In genomic region chr9:61367857-61368566, GRCm38 (mm10) we compare ENCODE assay signal across 10 mouse cellular contexts. TPM values are rescaled to one million over a fixed set of nuclear protein-coding genes. Genes with fewer than 3 reads are reported as not detected.
DNase-seq lines count a peak whose midpoint lies in the region; ATAC-seq and TF ChIP-seq lines count a peak whose summit lies in the region.
"Had no signal": no experiment of that assay in that cellular context is flagged by ENCODE, and none has a peak within 500 bp of the region (broad histone marks: within the 10 kb centered on the region; RNA-seq: fewer than 3 reads in every experiment).

No protein-coding gene starts in this region.

- no peak for TF ChIP-seq CTCF in liver, adult 2 months (IDR thresholded peaks at IDR 0.05; ENCODE audit: low read depth, low read length)
- no peak for TF ChIP-seq CTCF in Patski (IDR thresholded peaks at IDR 0.05)

- peaks cover 33% of the 10 kb centered on the region for H3K4me1 ChIP-seq in liver, adult 2 months (ENCODE audit: control insufficient read depth, insufficient read depth, low read length)
- peaks cover 31% of the 10 kb centered on the region for H3K4me1 ChIP-seq in liver, embryonic 11.5 days (replicated peaks; ENCODE audit: control insufficient read depth, insufficient read depth, low read length)

- no peaks in the 10 kb centered on the region; the same call in 1 of the 2 replicates for H3K27me3 ChIP-seq in liver, adult 2 months (ENCODE audit: control insufficient read depth, insufficient read depth, low read length)
- peaks cover 58% of the 10 kb centered on the region for H3K27me3 ChIP-seq in liver, embryonic 11.5 days (replicated peaks; ENCODE audit: control insufficient read depth, insufficient read depth, low read length)
- H3K27me3 ChIP-seq in Patski, result no peaks in the 10 kb centered on the region

- no peak for ATAC-seq in liver, embryonic 11.5 days (replicated peaks; ENCODE audit: low FRiP score)
- peak; percentile 50 for ATAC-seq in Patski

- no peaks in the 10 kb centered on the region for H3K36me3 ChIP-seq in liver, adult 2 months (ENCODE audit: control insufficient read depth, insufficient read depth, low read length)
- H3K36me3 ChIP-seq in liver, embryonic 11.5 days (ENCODE audit: control insufficient read depth, insufficient read depth, low read length), result no peaks in the 10 kb centered on the region
- H3K36me3 ChIP-seq: hindbrain, embryonic 12.5 days; liver, embryonic 13.5 days had no signal

- peak overlapping the region; percentile 18; the same call in 1 of the 2 replicates for H3K27ac ChIP-seq in liver, adult 2 months (replicated peaks; ENCODE audit: insufficient read depth, low read depth, low read length)
- H3K27ac ChIP-seq in liver, embryonic 11.5 days (ENCODE audit: low read depth, low read length), result no peak overlapping the region
- H3K27ac ChIP-seq: liver, embryonic 13.5 days had no signal

- TF ChIP-seq POLR2A in liver, adult 2 months (IDR thresholded peaks at IDR 0.05; ENCODE audit: extremely low read depth, insufficient read depth, low read length), result no peak

- H3K4me3 ChIP-seq in liver, adult 2 months (ENCODE audit: insufficient read depth, low read depth, low read length), result no peak overlapping the region
- no peak overlapping the region for H3K4me3 ChIP-seq in liver, embryonic 11.5 days (ENCODE audit: low read depth, low read length)
- H3K4me3 ChIP-seq: hindbrain, embryonic 12.5 days; liver, embryonic 13.5 days had no signal

- H3K79me2 ChIP-seq in liver, adult 2 months (ENCODE audit: control insufficient read depth, insufficient read depth, low read length), result peaks cover 6% of the 10 kb centered on the region; the same call in 1 of the 2 replicates

- in situ Hi-C loops in Patski (cut with MboI; ENCODE audit: low pct_unique_long_range_greater_than_20kb), result loop anchor here (5.0 to 10.0 kb wide), 5 partner anchors 63 to 471 kb away; no protein-coding TSS in a partner anchor

- no peak overlapping the region for H3K9ac ChIP-seq in liver, adult 2 months (ENCODE audit: low read depth, low read length)
- H3K9ac ChIP-seq in liver, embryonic 11.5 days (ENCODE audit: low read depth, low read length), result no peak overlapping the region
- H3K9ac ChIP-seq: hindbrain, embryonic 12.5 days; liver, embryonic 13.5 days had no signal

- 10% methylated on average over 6 of the region's 6 CpGs for WGBS in liver, adult 2 months
- 15% methylated on average over 6 of the region's 6 CpGs for WGBS in liver, embryonic 11.5 days

- no peak overlapping the region for H3K4me2 ChIP-seq in liver, embryonic 11.5 days

- H3K9me3 ChIP-seq in liver, embryonic 11.5 days (ENCODE audit: control insufficient read depth, low read length), result no peaks in the 10 kb centered on the region
- H3K9me3 ChIP-seq: hindbrain, embryonic 12.5 days; liver, embryonic 13.5 days had no signal

- CTCF ChIA-PET in Patski (lab: Charles Lee), result interaction anchor here (0.7 to 1.5 kb wide), 6 partner anchors 15 to 530 kb away, joined by 3 to 4 read pairs (median 4); no protein-coding TSS in a partner anchor

- POLR2A ChIA-PET in Patski (lab: Charles Lee), result interaction anchor here (0.6 to 1.9 kb wide), 3 partner anchors 36 to 355 kb away, joined by 3 to 7 read pairs (median 4); no protein-coding TSS in a partner anchor

- DNase-seq in liver, adult 2 months (ENCODE audit: extremely low read depth, low read depth, low spot score), result peak; percentile 100
- DNase-seq in liver, embryonic 11.5 days (ENCODE audit: low spot score), result no peak
- no peak for DNase-seq in Patski (ENCODE audit: low read depth, low spot score)
- peak; percentile 85 to 95 for DNase-seq in kidney, adult 8-10 months
- peak; percentile 27 for DNase-seq in lung, postnatal 10 days
- no peak for DNase-seq in spleen, adult 12 weeks (ENCODE audit: low spot score)
- DNase-seq in frontal cortex, postnatal 14 days (ENCODE audit: low spot score in 2 of 2), result no peak
- DNase-seq: liver, embryonic 13.5 days; thymus, adult 2 months had no signal

RNA-seq across cellular contexts. Expression of gene Tle3, which starts 4.2 kb away (rescaled TPM):
- total RNA-seq in liver, adult 2 months (2014; rRNA removed), result 2.4 and 2.9 TPM in 2 replicates
- polyA plus RNA-seq in liver, adult 2 months (2012; rRNA removed), result 9.7 and 14.8 TPM in 2 replicates
- 15.0 and 15.8 TPM in 2 replicates for polyA plus RNA-seq in liver, embryonic 11.5 days (2014; fragmentation: Nextera tagmentation; extraction: Ambion mirVana)
- 101 TPM for polyA plus RNA-seq in Patski (2021)

Comparison
In these comparisons a context has a peak if more than half of its experiments do, and no peak if none do; other contexts are left out.
1. DNase-seq: peak in liver, adult 2 months (single experiment), kidney, adult 8-10 months (2 of 2) and lung, postnatal 10 days (single experiment); none in liver, embryonic 11.5 days (single experiment), Patski (single experiment), spleen, adult 12 weeks (single experiment) and frontal cortex, postnatal 14 days (0 of 2).